Mouse (Mus musculus) liver, adult 2 months (tissue): ENCODE measurements around the gene Pih1d1. TPM values are rescaled to one million over a fixed set of nuclear protein-coding genes. Genes with fewer than 3 reads are reported as not detected.
A peak's percentile ranks its signal among the peaks of the same experiment; 100 is the strongest.

Experiments
- DNase-seq: peaks from one replicate; pipeline ENCODE4 v3.0.0-alpha.2; 2011; ENCODE audit warnings: low read depth, low spot score; ENCODE audit errors: extremely low read depth
- H3K27ac ChIP-seq: fragments of 200-500 bp; replicated peaks from 2 replicates; pipeline ENCODE4 v1.5.1; 2012; ENCODE audit warnings: low read depth, mild to moderate bottlenecking, control low read depth, inconsistent platforms, low read length; ENCODE audit not compliant: insufficient read depth
- H3K27me3 ChIP-seq: fragments of 200-500 bp; 2 replicates; pipeline ENCODE4 v1.6.1; 2012; ENCODE audit warnings: mild to moderate bottlenecking, moderate library complexity, low read length, inconsistent platforms; ENCODE audit not compliant: control insufficient read depth, insufficient read depth
- H3K36me3 ChIP-seq: fragments of 200-500 bp; 2 replicates; pipeline ENCODE4 v1.6.1; 2012; ENCODE audit warnings: low read length, inconsistent platforms; ENCODE audit not compliant: control insufficient read depth, insufficient read depth
- H3K4me1 ChIP-seq: fragments of 200-500 bp; 2 replicates; pipeline ENCODE4 v1.6.1; 2011; ENCODE audit warnings: low read length; ENCODE audit not compliant: control insufficient read depth, insufficient read depth
- H3K4me3 ChIP-seq: fragments of 200-500 bp; 2 replicates; pipeline ENCODE4 v1.5.1; 2011; ENCODE audit warnings: low read depth, mild to moderate bottlenecking, control low read depth, low read length, moderate library complexity; ENCODE audit not compliant: insufficient read depth
- H3K79me2 ChIP-seq: fragments of 200-500 bp; 2 replicates; pipeline ENCODE4 v1.6.1; 2012; ENCODE audit warnings: inconsistent platforms, mild to moderate bottlenecking, low read length, moderate library complexity; ENCODE audit not compliant: control insufficient read depth, insufficient read depth
- H3K9ac ChIP-seq: fragments of 200-500 bp; 2 replicates; pipeline ENCODE4 v1.6.1; 2012; ENCODE audit warnings: low read depth, mild to moderate bottlenecking, control low read depth, inconsistent platforms, low read length
- CTCF ChIP-seq: fragments of 200-500 bp; IDR thresholded peaks from 2 replicates; pipeline ENCODE4 v1.5.1; 2011; ENCODE audit warnings: low read depth, low read length, control low read depth
- POLR2A ChIP-seq: fragments of 200-500 bp; IDR thresholded peaks from 2 replicates; pipeline ENCODE4 v1.6.1; 2011; ENCODE audit warnings: low read length, control low read depth; ENCODE audit not compliant: insufficient read depth; ENCODE audit errors: extremely low read depth
- WGBS: fragments of 180-500 bp; shearing (Covaris S2); methylation state at CpG from one replicate; pipeline ENCODE4 v1.1.7; 2018; 5-methylcytosine and 5-hydroxymethylcytosine counted together
- polyA plus RNA-seq: library from polyadenylated mRNA; depleted of rRNA; stranded (reverse); fragments of >200 nt; gene quantifications from 2 replicates; pipeline ENCODE4 v1.2.3, GENCODE M21; 2012
- total RNA-seq: library from RNA; depleted of rRNA; stranded (reverse); fragments of >200 nt; gene quantifications from 2 replicates; pipeline ENCODE4 v1.2.3, GENCODE M21; 2014

Pih1d1 gene
- total and polyA plus RNA-seq, 2 experiments: 48.0 to 62.1 TPM

- WGBS: 2% methylated on average over 5 of the region's 5 CpGs
Measured at GRCm38 (mm10) chr7:45153586-45153985, 517 bp upstream of the Pih1d1 start.

GRCm38 (mm10) chr7:45154993-45155514, 951 bp downstream of the Pih1d1 start:
- H3K79me2 ChIP-seq: no peaks in the 10 kb centered on the region
- 68% methylated on average over 12 of the region's 12 CpGs for WGBS
- TF ChIP-seq CTCF: peak; percentile 75
- TF ChIP-seq POLR2A: no peak
- H3K4me1 ChIP-seq: peaks cover 5% of the 10 kb centered on the region; the same call in 1 of the 2 replicates
- H3K36me3 ChIP-seq: no peaks in the 10 kb centered on the region
- H3K4me3 ChIP-seq: peak overlapping the region; percentile 6; the same call in 1 of the 2 replicates
- H3K27me3 ChIP-seq: no peaks in the 10 kb centered on the region
- H3K9ac ChIP-seq: no peak overlapping the region
- DNase-seq: no peak
- no peak overlapping the region for H3K27ac ChIP-seq

More at GRCm38 (mm10) chr7:45153586-45153985, 517 bp upstream of the Pih1d1 start:
- no peak for DNase-seq
- Histone ChIP-seq H3K36me3 (no peaks in the 10 kb centered on the region), H3K9ac (peak overlapping the region; percentile 99), H3K4me1 (peaks cover 9% of the 10 kb centered on the region), H3K4me3 (peak overlapping the region; percentile 85), H3K79me2 (no peaks in the 10 kb centered on the region), H3K27ac (peak overlapping the region; percentile 97), H3K27me3 (no peaks in the 10 kb centered on the region)
- TF ChIP-seq CTCF: no peak
- no peak for TF ChIP-seq POLR2A

- H3K4me3 ChIP-seq: no peak overlapping the region
- H3K27me3 ChIP-seq: no peaks in the 10 kb centered on the region
- no peaks in the 10 kb centered on the region for H3K79me2 ChIP-seq
- 87% methylated on average over 9 of the region's 9 CpGs for WGBS
- DNase-seq: no peak
- H3K27ac ChIP-seq: no peak overlapping the region
- TF ChIP-seq POLR2A (no peak), CTCF (no peak)
- H3K4me1 ChIP-seq: peaks cover 4% of the 10 kb centered on the region; the same call in 1 of the 2 replicates
- H3K36me3 ChIP-seq: no peaks in the 10 kb centered on the region
- H3K9ac ChIP-seq: no peak overlapping the region
Measured at GRCm38 (mm10) chr7:45155590-45155989, 1.5 kb downstream of the Pih1d1 start.

- no peak overlapping the region for H3K27ac ChIP-seq
Measured at GRCm38 (mm10) chr7:45156206-45156605, 2.1 kb downstream of the Pih1d1 start.

GRCm38 (mm10) chr7:45157459-45157858, 3.4 kb downstream of the Pih1d1 start:
- no peaks in the 10 kb centered on the region for H3K36me3 ChIP-seq
- TF ChIP-seq POLR2A (no peak), CTCF (no peak)
- H3K4me1 ChIP-seq: 0 out of 2 replicates have a peak, but pooled peaks cover 3% of the 10 kb centered on the region
- H3K4me3 ChIP-seq: no peak overlapping the region
- H3K27ac ChIP-seq: no peak overlapping the region
- H3K79me2 ChIP-seq: no peaks in the 10 kb centered on the region
- no peak for DNase-seq
- WGBS: 91% methylated on average over 14 of the region's 14 CpGs
- H3K9ac ChIP-seq: no peak overlapping the region
- H3K27me3 ChIP-seq: no peaks in the 10 kb centered on the region

More at GRCm38 (mm10) chr7:45156206-45156605, 2.1 kb downstream of the Pih1d1 start:
- H3K9ac ChIP-seq: no peak overlapping the region
- no peaks in the 10 kb centered on the region for H3K36me3 ChIP-seq
- TF ChIP-seq CTCF: no peak
- no peak for TF ChIP-seq POLR2A
- no peaks in the 10 kb centered on the region for H3K4me1 ChIP-seq
- 95% methylated on average over 15 of the region's 15 CpGs for WGBS
- DNase-seq: no peak
- no peak overlapping the region for H3K4me3 ChIP-seq
- H3K27me3 ChIP-seq: no peaks in the 10 kb centered on the region
- H3K79me2 ChIP-seq: no peaks in the 10 kb centered on the region

GRCm38 (mm10) chr7:45158991-45159390, 4.9 kb downstream of the Pih1d1 start:
- Histone ChIP-seq H3K27ac (no peak overlapping the region), H3K27me3 (no peaks in the 10 kb centered on the region), H3K79me2 (no peaks in the 10 kb centered on the region), H3K36me3 (no peaks in the 10 kb centered on the region), H3K4me3 (no peak overlapping the region), H3K9ac (no peak overlapping the region), H3K4me1 (0 out of 2 replicates have a peak, but pooled peaks cover 3% of the 10 kb centered on the region)
- WGBS: 97% methylated on average over 6 of the region's 6 CpGs
- DNase-seq: no peak
- TF ChIP-seq CTCF: no peak
- TF ChIP-seq POLR2A: no peak
